27 mouse cellular contexts compared by ENCODE assay signal in the genomic region with DNA sequence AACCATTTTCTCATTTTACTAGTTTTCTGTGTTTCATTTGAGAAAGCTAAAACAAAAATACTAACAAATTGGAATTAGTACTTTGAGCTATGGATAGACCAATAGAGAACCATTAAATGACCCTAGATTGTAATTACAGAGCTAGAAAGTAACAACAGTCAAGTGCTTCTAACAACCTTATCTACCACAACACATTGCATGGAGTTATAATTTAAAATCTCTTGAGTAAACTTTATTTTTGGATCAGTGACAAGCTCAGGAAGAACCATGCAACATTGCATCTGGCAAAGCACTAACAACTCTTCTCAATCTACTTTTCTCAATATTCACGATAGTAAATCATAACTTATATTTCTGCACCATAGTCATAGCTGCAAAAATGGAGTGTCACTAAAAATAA.
"Had no signal": no experiment of that assay in that cellular context is flagged by ENCODE, and none has a peak within 500 bp of the region (broad histone marks: within the 10 kb centered on the region; RNA-seq: fewer than 3 reads in every experiment).

No protein-coding gene starts in this region.

- DNase-seq: gastrocnemius, postnatal 14 days; gastrocnemius, postnatal 36 days; heart, adult 11 months; heart, adult 2 months; heart, postnatal 14 days; heart, postnatal 36 days; kidney, adult 18-20 months; kidney, adult 8-10 months; kidney, postnatal 14 days; kidney, postnatal 4 days; liver had no signal

- H3K9me3 ChIP-seq: heart, embryonic 13.5 days; heart, embryonic 15.5 days; hindbrain, embryonic 13.5 days; hindbrain, embryonic 15.5 days; intestine, embryonic 15.5 days; kidney, embryonic 15.5 days; limb, embryonic 10.5 days; limb, embryonic 12.5 days had no signal

- H3K4me1 ChIP-seq: heart, embryonic 13.5 days; heart, embryonic 15.5 days; hindbrain, embryonic 13.5 days; hindbrain, embryonic 15.5 days; intestine, embryonic 15.5 days; kidney, embryonic 15.5 days; limb, embryonic 10.5 days; limb, embryonic 12.5 days had no signal

- H3K4me3 ChIP-seq: heart, adult 2 months; heart, embryonic 13.5 days; heart, embryonic 15.5 days; hindbrain, embryonic 13.5 days; hindbrain, embryonic 15.5 days; intestine, embryonic 15.5 days; kidney, embryonic 15.5 days; layer of hippocampus, adult 2 months; left cerebral cortex, adult 2 months; limb, embryonic 10.5 days; limb, embryonic 12.5 days had no signal

- H3K4me2 ChIP-seq: heart, embryonic 11.5 days; heart, embryonic 13.5 days; heart, embryonic 15.5 days; hindbrain, embryonic 13.5 days; hindbrain, embryonic 15.5 days; intestine, embryonic 15.5 days; kidney, embryonic 15.5 days; limb, embryonic 12.5 days; liver, embryonic 11.5 days had no signal

- ATAC-seq: inflammation-experienced regulatory T-cells, adult 6 months; intestine, embryonic 15.5 days; intestine, postnatal 0 days had no signal

- H3K9ac ChIP-seq: heart, embryonic 13.5 days; heart, embryonic 15.5 days; hindbrain, embryonic 13.5 days; hindbrain, embryonic 15.5 days; intestine, embryonic 15.5 days; kidney, embryonic 15.5 days; limb, embryonic 12.5 days; liver, embryonic 14.5 days had no signal

- H3K27me3 ChIP-seq: heart, embryonic 13.5 days; heart, embryonic 15.5 days; hindbrain, embryonic 13.5 days; hindbrain, embryonic 15.5 days; intestine, embryonic 15.5 days; kidney, embryonic 15.5 days; limb, embryonic 12.5 days had no signal

- H3K27ac ChIP-seq: heart, adult 2 months; heart, embryonic 13.5 days; heart, embryonic 15.5 days; hindbrain, embryonic 13.5 days; hindbrain, embryonic 15.5 days; intestine, embryonic 15.5 days; kidney, embryonic 15.5 days; kidney, postnatal 0 days; layer of hippocampus, adult 2 months; left cerebral cortex, adult 2 months; limb, embryonic 10.5 days; limb, embryonic 12.5 days; liver, embryonic 14.5 days had no signal

- H3K36me3 ChIP-seq: heart, embryonic 13.5 days; heart, embryonic 15.5 days; hindbrain, embryonic 13.5 days; hindbrain, embryonic 15.5 days; intestine, embryonic 15.5 days; kidney, embryonic 15.5 days; limb, embryonic 10.5 days; limb, embryonic 12.5 days had no signal
